Mouse (Mus musculus): ENCODE data around the gene Tmem40.

GRCm38 (mm10) chr6:115760982-115761381 lies 1.2 kb downstream of the Tmem40 start:
- TF ChIP-seq CTCF (IDR thresholded peaks at IDR 0.05; ENCODE audit: low read depth, low read length) (no peak), POLR2A (IDR thresholded peaks at IDR 0.05; ENCODE audit: extremely low read depth, insufficient read depth, low read length) (no peak)
